Mouse (Mus musculus): ENCODE results near the gene Gprasp1. TPM values are rescaled to one million over a fixed set of nuclear protein-coding genes. Genes with fewer than 3 reads are reported as not detected.

Gprasp1 gene
- 10.3 TPM for polyA plus RNA-seq (2015; fragmentation: Illumina TruSeq; extraction: RNeasy Lipid Tissue Mini Kit (QIAGEN cat#74804); ENCODE audit: insufficient read depth, low read depth, low replicate concordance)

DNA sequence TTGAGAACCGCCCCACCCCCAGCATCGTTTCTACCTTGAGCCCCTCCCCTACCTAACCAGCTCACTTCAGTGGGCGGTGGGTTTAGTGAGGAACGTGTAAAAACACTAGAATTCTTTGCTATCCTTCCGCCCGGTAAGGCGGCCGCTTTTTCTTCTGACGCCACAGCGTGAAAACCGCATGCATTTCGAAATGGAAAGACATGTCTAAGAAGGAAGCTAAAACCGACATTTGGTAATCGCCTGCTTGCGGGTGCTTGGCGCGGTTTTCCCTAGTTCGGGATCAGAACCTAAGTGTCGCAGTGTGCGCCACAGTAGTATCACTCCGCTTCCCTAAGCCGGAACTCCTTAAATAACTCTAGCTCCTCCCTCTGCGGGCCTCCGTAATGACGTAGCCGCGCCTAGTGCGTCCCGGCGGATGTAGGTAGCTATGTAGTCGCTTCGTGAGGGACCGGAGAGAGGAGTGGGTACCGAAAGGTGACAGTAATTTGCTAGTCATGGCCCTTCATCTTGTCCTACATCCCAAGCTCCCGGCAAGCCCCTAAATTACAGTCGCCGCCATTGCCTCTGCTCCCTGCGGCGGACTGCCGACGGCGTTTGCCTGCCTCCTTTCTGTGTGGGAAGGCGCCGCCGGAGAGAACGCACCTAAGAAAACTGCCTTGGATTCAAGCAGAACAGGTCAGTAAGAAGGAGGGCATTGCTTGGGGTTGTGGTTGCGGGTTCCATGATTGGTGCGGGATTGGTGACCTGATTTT is at the start of gene Gprasp1, which contains the start of gene Armcx5:
Gene Gprasp1, plus strand, starts transcription at position 430 of the 752 bp plus-strand sequence.
Gene Armcx5, plus strand, starts transcription at position 430 of the 752 bp plus-strand sequence.

DNA sequence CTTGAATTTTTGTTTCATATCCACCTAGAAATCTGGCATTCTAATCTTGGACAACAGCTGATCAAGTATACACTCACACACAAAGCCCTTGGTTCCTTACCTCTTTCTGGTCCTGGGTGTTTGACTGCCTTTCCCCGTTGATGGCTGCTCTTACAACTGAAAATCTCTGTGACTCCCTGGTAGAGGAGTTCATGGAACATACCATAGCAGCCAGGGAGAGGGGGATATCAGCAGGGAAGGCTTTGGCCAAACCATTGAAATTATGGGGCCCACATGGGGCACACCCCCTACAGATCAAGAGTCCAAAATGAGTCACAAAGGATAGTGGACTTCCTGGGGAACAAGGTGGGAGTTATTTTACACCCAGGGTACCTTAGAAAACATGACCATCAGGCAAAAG is 48.9 kb upstream of the Gprasp1 start, which contains the start of gene Tcp11x2:
Gene Tcp11x2, minus strand, starts transcription at position 158 of the 400 bp plus-strand sequence.

DNA sequence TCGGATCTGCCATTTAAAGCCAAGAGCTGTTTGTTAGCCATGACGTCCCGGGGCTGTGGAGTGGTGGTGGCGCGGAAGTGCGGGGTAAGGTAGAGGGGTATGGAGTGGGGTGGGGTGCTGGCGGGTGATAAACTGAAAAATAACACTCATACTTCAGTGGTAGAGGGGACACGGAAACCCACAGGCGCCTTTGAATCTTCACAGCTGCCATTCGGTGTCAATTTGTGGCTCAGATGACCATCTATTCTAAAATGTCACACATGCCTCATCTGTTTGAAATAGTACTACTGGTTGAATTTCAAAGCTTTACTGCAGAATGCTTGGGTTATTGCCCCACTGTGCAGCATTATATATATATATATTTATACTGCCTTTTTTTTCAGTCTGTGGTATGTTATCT is 17.4 kb upstream of the Gprasp1 start, which contains the start of gene Tmsb15a:
Gene Tmsb15a, minus strand, starts transcription at position 101 of the 400 bp plus-strand sequence.

DNA sequence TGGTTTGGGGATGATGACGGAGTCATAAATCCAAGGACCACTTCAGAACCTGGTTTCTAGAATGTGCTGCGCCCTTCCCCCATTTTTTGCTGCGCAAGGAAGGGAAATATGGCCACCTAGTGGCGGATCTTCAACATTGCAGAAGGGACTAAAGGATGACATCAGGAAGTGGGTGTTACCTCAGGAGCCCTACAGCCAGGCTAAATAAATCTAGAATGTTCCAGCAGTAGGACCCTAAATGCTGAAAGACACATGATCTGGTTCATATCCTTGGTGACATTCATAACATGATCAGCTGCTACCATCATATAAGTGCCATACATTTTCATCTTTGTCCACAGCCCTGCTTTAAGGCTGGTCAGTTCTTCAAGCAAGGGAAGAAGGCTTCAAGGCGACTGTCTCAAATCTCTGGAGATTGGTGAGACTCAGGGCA is 54.7 kb downstream of the Gprasp1 start, which contains the start of gene Bhlhb9:
Gene Bhlhb9, plus strand, starts transcription at position 383 of the 433 bp plus-strand sequence.

DNA sequence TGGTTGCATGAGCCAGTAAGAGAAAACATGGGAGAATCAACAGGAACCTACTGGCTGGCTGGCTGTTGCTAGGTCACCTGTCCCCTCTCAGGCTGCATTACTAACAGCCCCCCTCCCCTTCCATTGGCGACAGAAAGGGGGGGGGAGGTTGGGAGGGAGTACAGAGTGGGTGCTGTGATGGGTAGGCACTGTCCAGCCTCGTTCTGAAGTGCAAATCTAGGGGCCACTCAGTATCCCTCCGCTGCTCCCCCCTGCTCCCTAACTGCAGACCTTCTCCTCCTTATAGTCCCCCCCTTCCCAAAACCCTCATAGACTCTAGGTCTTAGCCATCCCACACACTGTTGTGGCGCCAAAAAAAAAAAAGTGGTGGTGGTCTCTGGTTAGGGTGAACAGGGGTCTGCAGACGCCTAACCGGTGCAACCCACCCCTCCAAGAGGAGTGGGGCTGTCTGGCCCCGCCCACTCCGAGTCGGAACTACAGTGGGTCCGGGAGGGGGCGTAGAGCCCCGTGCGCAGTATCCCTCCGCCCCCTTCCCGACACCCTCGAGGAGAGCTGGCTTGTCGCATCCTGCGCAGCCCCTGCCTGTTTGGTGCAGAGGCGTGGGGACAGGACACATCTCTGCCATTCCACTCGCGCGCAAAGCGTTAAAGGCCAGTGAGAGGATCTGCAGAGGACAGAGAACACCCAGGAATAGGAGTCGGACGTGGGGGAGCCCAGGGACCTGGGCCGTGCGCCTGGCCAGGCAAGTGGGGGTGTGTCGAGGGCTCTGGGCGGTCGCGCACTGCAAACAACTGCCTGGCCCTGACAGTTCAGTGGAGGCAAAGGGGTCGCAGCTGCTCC is 96.2 kb downstream of the Gprasp1 start, which contains the start of gene Gprasp2:
Gene Gprasp2, plus strand, starts transcription at position 514 of the 840 bp plus-strand sequence.

Other genes with a start within 250 kb of the Gprasp1 start
- gene AV320801, start 248.1 kb upstream of the Gprasp1 start, polyA plus RNA-seq (2015; fragmentation: Illumina TruSeq; extraction: RNeasy Lipid Tissue Mini Kit (QIAGEN cat#74804); ENCODE audit: insufficient read depth, low read depth, low replicate concordance): not detected
- gene Nxf7, start 144.0 kb upstream of the Gprasp1 start, polyA plus RNA-seq (2015; fragmentation: Illumina TruSeq; extraction: RNeasy Lipid Tissue Mini Kit (QIAGEN cat#74804); ENCODE audit: insufficient read depth, low read depth, low replicate concordance): not detected
- not detected for gene Prame, start 115.0 kb upstream of the Gprasp1 start, polyA plus RNA-seq (2015; fragmentation: Illumina TruSeq; extraction: RNeasy Lipid Tissue Mini Kit (QIAGEN cat#74804); ENCODE audit: insufficient read depth, low read depth, low replicate concordance)
- gene Tcp11x2, start 48.9 kb upstream of the Gprasp1 start, polyA plus RNA-seq (2015; fragmentation: Illumina TruSeq; extraction: RNeasy Lipid Tissue Mini Kit (QIAGEN cat#74804); ENCODE audit: insufficient read depth, low read depth, low replicate concordance): not detected
- not detected for gene Tmsb15a, start 17.5 kb upstream of the Gprasp1 start, polyA plus RNA-seq (2015; fragmentation: Illumina TruSeq; extraction: RNeasy Lipid Tissue Mini Kit (QIAGEN cat#74804); ENCODE audit: insufficient read depth, low read depth, low replicate concordance)
- gene Armcx5, start within 50 bp of the Gprasp1 start, polyA plus RNA-seq (2015; fragmentation: Illumina TruSeq; extraction: RNeasy Lipid Tissue Mini Kit (QIAGEN cat#74804); ENCODE audit: insufficient read depth, low read depth, low replicate concordance): 1.9 TPM
- gene Bhlhb9, start 54.9 kb downstream of the Gprasp1 start, polyA plus RNA-seq (2015; fragmentation: Illumina TruSeq; extraction: RNeasy Lipid Tissue Mini Kit (QIAGEN cat#74804); ENCODE audit: insufficient read depth, low read depth, low replicate concordance): 3.6 TPM
- gene Gprasp2, start 96.3 kb downstream of the Gprasp1 start, polyA plus RNA-seq (2015; fragmentation: Illumina TruSeq; extraction: RNeasy Lipid Tissue Mini Kit (QIAGEN cat#74804); ENCODE audit: insufficient read depth, low read depth, low replicate concordance): 3.3 TPM

Measured in pancreas, adult 10 weeks (tissue).